Mouse (Mus musculus) spleen, adult 2 months (tissue): ENCODE measurements around the gene Myl12a.

Experiments used
- CTCF ChIP-seq: fragments of 200-500 bp; IDR thresholded peaks from 2 replicates; pipeline ENCODE4 v1.5.1; 2011; ENCODE audit warnings: mild to moderate bottlenecking, inconsistent platforms; ENCODE audit not compliant: insufficient read depth, insufficient read length, insufficient replicate concordance; ENCODE audit errors: extremely low read depth
- POLR2A ChIP-seq: fragments of 200-500 bp; IDR thresholded peaks from 2 replicates; pipeline ENCODE4 v1.6.1; 2011; ENCODE audit warnings: low read depth, low read length, inconsistent platforms

GRCm38 (mm10) chr17:71027186-71027585 is 24.5 kb upstream of the Myl12a start:
- TF ChIP-seq CTCF (no peak), POLR2A (no peak)
